Mouse (Mus musculus) brain, adult 2 months (tissue): Measurements from ENCODE around the gene Gna14.

Source experiments
- DNase-seq: peaks from one replicate; pipeline ENCODE4 v3.0.0; 2011; ENCODE audit warnings: low read depth, low spot score

The Gna14 gene

GRCm38 (mm10) chr19:16585379-16585778, 149.8 kb downstream of the Gna14 start:
- peak; percentile 60 for DNase-seq

- DNase-seq = peak; percentile 89
Measured at GRCm38 (mm10) chr19:16593256-16593974, 157.9 kb downstream of the Gna14 start.

GRCm38 (mm10) chr19:16593975-16594317, 158.4 kb downstream of the Gna14 start:
- DNase-seq = no peak

GRCm38 (mm10) chr19:16597216-16597615, 161.7 kb downstream of the Gna14 start:
- DNase-seq = no peak

GRCm38 (mm10) chr19:16598653-16599297, 163.2 kb downstream of the Gna14 start:
- peak; percentile 49 for DNase-seq

- peak; percentile 90 for DNase-seq
Measured at GRCm38 (mm10) chr19:16599298-16599970, 163.9 kb downstream of the Gna14 start.

GRCm38 (mm10) chr19:16602026-16602425, 166.5 kb downstream of the Gna14 start:
- no peak for DNase-seq

- DNase-seq = no peak
Measured at GRCm38 (mm10) chr19:16607634-16608033, 172.1 kb downstream of the Gna14 start.

- no peak for DNase-seq
Measured at GRCm38 (mm10) chr19:16623154-16623553, 187.6 kb downstream of the Gna14 start.

GRCm38 (mm10) chr19:16624994-16625393, 189.4 kb downstream of the Gna14 start:
- DNase-seq = no peak

GRCm38 (mm10) chr19:16625610-16626395, 190.2 kb downstream of the Gna14 start:
- no peak for DNase-seq
